Mouse (Mus musculus) kidney, adult 8-10 months (tissue): ENCODE results near the gene Cnnm3.
A peak's percentile ranks its signal among the peaks of the same experiment; 100 is the strongest.
"Not testable (repeated sequence)": the region's sequence is repeated elsewhere in the genome, so short reads cannot be mapped to it uniquely, and the experiment has no call there.

Source experiments
- DNase-seq, 2 experiments: peaks; one replicate each; pipeline ENCODE4 v3.0.0; 2022

Cnnm3 gene

DNA sequence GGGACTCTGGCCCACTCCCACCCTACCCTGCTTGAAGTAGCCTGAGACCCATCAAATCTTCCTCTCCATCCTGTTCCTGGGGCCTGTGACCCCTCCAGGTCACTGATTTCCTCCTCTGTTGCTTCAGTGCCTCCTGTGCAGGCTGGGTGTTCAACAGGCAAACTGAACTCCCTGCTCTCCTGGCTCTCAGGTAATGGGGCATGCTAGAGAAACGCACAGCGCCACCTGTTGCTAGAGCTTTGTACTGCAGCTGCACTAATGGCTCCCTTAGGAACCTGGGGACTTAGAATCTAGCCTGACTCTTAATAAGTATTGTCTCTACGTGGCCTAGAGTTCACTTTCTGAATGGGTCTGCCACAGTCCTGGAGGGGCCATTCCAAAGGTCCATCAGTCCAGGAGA lies 10.4 kb upstream of the Cnnm3 start:
- DNase-seq = peak; percentile 55 to 88

DNA sequence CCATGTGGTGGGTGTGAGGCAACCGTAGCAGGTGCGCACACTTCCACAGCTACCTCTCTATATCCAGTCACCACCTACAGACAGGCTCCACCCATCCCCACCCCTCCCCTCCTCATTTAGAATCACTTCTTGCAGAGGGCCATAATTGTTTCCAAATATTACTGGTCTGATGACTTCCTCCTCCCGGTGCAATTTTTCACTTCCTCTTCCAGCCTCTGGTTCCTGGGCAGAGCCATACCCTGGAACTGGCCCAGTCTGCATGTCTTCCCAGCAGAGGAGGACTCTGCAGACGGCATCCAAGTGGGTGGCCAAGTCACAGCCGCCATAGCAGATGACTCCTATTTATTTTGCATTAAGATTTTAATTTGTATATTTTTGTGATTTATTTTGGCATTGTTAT lies 3.4 kb upstream of the Cnnm3 start:
- DNase-seq = no peak

DNA sequence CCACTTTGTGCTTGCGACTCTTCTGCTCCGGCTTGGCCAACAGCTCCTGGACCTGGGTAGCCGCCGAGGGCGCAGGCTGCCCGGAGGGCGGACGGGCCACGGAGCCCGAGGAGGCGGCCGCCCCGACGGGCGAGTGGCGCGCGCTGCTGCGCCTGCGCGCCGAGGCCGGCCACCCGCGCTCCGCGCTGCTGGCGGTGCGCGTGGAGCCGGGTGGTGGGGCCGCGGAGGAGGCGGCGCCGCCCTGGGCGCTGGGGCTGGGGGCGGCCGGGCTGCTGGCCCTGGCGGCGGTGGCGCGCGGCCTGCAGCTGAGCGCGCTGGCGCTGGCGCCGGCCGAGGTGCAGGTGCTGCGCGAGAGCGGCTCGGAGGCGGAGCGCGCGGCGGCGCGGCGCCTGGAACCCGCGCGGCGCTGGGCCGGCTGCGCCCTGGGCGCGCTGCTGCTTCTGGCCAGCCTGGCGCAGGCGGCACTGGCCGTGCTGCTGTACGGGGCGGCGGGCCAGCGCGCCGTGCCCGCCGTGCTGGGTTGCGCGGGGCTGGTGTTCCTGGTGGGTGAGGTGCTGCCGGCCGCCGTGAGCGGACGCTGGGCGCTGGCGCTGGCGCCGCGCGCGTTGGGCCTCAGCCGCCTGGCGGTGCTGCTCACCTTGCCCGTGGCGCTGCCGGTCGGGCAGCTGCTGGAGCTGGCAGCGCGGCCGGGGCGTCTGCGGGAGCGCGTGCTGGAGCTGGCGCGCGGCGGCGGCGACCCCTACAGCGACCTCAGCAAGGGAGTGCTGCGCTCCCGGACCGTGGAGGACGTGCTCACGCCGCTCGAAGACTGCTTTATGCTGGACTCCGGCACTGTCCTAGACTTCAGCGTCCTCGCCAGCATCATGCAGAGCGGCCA lies 660 bp downstream of the Cnnm3 start:
- DNase-seq = peak in 1 of 2 experiments; percentile 27

DNA sequence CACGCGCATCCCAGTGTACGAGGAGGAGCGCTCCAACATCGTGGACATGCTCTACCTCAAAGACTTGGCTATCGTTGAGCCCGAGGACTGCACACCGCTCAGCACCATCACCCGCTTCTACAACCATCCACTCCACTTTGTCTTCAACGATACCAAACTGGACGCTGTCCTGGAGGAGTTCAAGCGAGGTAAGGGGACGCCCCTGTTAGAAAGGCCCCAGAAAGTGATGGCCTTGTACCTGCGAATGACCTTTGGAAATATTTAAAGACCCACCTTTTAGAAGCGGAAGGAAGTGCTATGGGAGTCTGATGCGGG lies 1.3 kb downstream of the Cnnm3 start:
- no peak for DNase-seq

DNA sequence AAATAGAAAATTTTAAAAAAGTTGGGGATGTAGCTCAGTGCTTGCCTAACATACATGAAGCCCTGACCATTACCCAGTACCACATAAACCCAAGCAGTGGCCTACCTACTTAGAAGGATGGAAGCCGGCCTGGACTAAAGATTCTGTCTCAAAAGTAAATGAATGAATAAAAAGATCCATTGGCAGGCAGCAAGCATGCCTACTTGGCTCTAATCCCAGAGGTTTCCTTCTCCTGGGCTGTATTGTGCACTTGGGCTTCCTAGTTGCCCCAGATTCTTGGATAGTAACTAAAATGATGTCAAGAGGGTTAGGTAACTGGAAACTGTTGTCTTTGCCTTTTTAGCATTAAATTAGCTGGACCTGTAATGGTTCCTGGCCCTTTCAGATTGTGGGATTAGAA lies 1.6 kb downstream of the Cnnm3 start:
- DNase-seq = peak in 1 of 2 experiments; percentile 43

DNA sequence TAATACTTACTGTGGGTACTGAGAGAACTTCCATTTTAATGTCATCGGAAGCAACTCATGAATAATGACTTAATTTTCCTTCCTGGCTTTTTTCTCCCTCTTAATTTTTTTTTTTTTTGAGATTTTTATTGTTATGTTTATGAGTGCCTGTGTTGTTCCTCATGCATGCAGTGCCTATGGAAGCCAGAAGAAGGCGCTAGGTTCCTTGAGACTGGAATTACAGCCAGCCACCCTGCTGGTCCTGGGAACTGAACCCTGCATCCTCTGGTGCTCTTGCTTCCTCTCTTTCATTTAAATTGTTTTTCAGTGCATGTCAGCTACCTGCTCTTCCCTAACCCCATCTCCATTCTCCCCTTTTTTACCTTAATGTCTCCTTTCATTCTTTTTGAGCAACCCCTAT lies 2.1 kb downstream of the Cnnm3 start:
- peak in 1 of 2 experiments; percentile 42 for DNase-seq

DNA sequence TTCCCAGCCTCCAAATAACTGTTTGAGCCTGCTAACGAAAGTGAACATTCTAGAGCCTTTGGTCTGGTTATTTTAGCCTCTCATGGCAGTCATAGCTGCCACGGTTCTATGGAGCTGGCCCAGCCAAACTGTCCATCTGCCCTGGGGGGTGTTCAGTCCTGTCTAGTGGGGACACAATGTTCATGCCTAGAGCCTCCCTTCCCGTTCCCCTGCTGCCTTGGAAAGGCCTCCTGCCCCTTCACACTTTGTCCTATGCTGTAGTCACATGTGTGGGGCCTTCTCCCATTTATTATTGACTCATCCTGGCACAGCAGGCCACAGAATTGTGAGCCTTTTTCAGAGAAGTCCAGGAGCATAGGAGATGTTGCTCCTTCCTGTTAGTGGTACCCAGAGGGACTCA lies 6.6 kb downstream of the Cnnm3 start:
- DNase-seq = no peak

DNA sequence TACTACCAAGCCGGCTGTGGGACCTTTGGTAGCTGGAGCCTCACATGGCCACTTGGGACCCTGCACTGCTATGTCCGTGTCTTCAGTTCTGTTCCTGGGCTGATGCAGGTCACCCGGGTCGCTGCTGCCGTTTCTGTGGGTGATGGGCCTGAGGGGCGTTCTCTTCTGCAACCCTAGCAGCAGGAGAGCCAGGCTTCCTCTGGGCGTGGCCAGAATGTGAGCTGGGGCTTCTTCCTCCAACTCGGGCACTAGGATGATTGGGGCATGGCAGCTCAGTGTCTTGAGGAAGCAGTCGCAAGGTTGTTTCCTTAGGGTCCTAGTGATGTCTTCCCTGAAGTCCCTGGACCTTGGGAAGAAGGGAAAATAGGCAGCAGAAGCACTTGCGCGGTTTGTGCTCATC lies 8.0 kb downstream of the Cnnm3 start:
- DNase-seq = no peak

DNA sequence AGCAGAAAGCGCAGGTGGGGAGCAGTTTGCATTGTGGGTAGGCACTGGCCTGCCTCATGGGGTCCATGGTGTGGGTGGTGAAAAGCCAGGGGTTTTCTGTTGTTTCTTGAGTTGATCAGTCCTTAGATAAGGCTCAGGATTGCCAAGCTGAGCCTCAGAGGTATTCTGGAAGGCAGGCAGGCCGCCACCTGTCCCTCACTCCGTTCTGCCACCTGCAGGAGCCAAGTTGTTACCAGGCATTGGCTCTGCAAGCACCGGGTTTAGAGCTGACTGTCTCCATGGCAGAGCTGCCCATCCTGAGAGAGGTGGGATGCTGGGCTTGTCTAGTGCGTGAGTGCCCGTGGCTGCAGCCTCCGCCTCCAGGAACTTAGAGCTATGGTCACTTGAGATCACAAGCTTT lies 10.5 kb downstream of the Cnnm3 start:
- DNase-seq = no peak

DNA sequence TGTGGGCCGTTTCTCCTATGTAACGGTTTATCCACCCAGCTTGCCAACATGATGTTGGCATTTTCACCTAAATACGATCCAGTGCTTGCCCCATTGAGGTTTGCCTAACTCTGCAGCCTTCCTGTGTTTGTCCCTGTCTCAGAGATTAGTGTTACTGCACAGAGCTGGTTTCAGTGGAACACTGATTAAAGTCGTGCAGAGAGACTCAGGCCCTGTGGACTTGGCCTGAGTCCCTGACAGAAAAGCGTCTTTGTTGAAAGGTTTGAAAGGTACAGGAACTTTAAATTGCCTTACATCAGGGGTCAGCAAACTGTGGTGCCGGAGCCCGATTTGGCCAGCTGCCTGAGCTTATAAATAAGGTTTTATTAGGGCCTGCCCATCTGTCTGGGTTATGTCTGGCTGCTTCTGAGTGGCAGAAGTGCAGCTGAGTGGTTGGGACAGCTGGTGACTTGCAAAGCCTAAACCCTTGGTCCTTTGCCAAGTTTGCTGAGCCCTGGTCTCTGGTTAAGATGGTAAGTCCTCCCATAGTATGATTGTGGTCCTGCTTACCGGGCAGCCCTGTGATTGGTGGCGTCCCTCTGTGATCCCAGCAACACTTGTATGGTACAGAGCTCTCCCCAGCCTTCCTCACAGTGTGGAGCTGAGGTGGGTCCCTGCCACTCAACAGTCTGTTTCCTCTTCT lies 11.8 kb downstream of the Cnnm3 start:
- DNase-seq = no peak

DNA sequence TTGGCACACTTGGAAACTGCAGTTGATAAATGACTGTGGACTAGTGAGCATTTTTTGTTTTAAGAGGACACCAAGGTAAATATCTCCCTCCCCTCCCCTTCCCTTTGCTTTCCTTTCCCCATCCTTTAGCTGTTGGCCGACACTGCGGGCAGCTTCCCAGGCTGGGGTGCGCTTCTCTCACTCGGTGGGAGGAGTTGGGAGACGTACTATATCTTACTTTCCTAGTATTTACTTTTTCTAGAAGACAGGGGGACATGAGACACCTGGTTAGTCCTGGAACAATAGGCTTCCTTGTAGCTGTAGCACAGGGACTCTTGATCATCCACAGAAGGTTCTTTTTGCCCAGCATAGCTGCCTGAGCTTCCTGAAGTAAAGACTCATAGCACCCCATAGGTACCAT lies 12.4 kb downstream of the Cnnm3 start:
- no peak for DNase-seq

DNA sequence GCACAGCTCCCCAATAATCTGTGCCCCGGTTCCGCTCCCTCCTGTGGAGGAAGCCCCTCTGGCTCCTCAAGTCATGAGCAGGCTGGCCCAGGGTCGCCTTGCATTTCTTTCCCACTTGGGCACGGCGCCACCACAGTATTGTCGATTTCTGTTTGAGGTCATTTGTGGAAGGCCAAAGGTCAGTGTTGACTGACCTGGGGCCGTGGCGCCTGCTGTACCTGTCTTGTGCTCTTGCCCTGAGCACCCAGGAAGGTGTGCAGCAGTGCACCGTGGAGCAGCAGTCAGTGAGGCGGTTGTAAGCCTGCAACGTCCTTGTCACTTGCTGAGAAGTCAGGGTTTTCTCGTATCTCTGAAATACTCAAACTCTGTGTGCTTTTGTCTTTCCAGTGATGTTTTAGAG lies 14.1 kb downstream of the Cnnm3 start:
- no peak for DNase-seq

DNA sequence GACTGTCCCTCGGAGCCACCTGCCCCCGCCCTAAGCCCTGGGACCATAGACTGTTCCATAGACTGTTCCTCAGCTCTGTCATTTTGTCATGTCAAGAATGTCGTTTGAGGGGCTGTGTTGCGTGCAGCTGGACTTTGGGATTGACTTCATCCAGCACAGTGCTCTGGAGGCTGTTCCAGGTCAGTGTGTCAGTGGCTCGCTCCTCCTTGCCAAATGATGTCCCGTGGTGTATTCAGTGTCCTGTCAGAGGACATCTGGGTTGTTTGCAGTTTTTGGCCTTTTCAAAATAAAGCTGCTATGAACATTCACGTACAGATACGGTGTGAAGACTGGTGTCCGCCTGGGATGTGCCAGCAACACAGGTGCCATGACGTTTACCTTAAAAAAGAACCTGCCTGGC lies 15.2 kb downstream of the Cnnm3 start:
- no peak for DNase-seq

DNA sequence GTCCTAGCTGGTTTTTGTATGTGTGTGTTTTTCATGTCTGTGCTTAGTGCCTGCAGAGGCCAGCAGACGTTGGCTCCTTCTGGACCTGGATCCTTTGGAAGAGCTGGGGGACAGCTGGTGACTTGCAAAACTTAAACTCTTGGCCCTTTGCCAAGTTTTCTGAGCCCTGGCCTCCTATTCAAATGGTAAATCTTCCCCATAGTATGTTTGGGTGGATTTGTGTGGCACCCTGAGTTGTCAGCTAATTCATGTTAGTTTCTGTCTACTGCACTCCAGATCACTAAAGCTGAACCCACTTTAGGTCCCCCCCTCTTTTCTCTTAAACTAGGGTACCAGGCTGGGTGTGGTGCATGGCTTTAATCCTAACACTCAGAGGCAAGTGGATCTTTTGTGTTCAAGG lies 16.7 kb downstream of the Cnnm3 start:
- DNase-seq = no peak

DNA sequence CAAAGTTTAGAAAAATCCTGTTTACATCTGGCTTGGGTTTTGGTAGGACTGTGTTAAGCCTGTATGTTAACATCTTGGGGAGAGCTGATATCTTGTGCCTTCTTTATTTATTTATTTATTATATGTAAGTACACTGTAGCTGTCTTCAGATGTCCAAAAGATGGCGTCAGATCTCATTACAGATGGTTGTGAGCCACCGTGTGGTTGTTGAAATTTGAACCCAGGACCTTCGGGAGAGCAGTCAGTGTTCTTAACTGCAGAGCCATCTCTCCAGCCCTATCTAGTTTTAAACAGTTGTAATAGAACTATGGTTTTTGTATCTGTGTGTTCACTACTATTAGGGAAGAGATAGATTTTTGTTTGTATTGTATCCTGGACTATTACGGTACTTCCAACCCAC lies 17.6 kb downstream of the Cnnm3 start:
- no peak for DNase-seq

DNA sequence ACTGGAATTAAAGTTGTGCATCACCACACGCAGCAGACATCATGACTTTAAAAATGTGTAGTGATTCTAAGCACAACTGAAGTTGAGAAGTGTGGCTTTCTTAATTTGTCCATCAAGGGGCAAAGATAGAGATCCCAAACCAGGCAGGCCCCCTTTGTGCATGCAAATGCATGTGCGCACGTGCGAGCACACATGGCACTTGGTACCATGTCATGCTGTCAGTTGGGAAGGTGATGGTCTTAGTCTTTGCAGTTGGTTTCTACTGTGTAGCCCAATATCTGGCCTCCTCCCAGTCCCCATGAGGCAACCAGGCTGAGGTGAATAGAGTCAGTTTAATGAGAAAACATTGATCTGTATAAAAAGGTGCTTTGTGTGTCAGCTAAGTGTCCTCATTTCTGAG lies 18.2 kb downstream of the Cnnm3 start:
- no peak for DNase-seq

DNA sequence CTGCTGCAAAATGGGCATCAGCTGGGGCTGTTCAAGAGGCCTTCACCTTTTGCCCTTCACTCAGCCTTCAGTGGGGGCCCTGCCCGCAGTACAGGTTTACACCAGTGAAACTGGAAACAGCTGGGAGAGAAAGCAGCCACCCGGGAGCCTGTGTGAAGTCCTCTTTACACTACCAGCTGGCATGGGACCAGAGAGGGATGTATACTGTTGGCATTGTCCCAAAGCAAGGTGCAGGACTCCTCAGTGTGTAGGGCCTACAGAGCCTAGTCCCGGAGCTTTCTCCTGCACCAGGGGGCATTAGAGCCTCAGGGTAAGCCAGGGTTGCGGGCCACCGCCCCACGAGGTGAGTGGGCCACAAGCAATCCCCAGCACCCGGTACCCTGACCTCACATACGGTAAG lies 18.8 kb downstream of the Cnnm3 start:
- DNase-seq = no peak

DNA sequence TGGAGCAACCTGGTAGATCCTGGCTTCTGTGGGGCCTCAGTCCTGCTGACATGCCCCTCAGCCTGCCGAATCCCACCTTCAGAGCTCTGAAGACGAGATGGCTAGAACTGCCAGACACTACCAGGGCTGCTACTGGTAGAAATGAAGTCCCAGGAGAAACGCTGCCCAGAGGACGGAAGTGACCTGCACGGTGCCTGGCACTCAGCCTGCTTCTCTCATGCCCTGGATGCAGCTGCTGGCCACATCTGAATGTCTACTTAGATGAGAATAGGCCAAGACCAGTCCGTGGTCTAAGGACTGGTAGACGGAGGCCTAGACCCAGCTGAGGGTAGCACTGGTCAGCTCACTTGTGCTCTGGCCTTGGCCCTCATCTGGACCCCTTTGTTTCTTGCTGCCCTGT lies 19.3 kb downstream of the Cnnm3 start:
- DNase-seq = no peak

DNA sequence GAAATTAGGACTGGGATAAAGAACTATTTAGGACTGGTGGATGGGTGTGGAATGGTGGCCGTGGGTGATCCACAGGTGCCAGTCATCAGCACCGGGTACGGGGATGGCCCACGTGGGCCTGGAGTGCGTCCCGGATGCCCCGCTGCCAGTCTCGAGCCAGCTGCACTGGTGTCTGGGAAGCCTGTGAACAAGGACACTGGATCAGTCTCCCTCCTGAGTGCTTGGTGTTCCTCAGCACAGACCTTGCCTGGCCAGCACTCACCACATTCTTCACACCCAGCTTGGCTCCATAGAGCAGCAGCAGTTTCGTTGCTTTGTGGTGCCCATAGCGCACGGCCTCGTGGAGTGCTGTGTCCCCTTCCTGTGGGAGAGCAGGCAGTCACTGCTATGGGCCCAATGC lies 19.8 kb downstream of the Cnnm3 start:
- DNase-seq = no peak

DNA sequence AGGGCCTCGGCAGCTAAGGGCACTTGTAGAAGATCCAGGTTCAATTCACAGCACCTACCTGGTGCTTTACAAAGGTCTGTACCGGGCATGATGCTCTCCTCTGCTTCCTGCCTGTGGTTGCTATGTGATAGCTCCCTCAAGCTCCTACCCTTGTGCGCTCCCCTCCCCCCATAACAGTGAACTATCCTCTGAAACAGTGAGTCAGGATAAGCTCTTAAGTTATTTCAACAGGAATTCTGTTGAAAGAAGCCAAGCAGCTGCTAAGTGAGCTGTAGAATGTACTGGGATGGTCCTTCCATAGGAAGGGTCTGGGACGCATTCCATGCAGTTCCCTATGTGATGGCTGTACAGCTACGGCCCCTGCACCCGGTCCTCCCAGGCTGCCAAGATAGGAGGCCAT lies 21.9 kb downstream of the Cnnm3 start:
- no peak for DNase-seq

DNA sequence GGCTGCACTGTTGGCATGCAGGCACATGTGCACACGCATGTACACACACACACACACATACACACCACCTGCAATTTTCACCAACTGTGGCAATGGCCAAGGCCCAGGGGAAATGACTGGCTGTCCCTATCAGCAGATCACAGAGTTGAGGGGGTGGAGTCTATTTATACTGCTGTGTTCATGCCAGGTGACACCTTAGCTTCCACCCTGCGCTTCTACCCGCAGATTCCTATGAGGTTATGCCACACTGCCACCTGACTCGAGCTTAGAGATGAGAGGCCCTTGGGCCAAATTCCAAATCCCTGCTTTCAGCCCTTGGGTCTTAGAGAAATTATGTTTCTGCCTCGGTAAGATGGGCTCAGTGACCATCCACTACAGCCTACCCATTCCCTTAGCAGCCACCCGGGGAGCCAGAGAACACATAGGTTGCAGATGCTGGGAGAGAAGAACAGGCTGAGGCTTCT lies 23.0 kb downstream of the Cnnm3 start:
- no peak for DNase-seq

DNA sequence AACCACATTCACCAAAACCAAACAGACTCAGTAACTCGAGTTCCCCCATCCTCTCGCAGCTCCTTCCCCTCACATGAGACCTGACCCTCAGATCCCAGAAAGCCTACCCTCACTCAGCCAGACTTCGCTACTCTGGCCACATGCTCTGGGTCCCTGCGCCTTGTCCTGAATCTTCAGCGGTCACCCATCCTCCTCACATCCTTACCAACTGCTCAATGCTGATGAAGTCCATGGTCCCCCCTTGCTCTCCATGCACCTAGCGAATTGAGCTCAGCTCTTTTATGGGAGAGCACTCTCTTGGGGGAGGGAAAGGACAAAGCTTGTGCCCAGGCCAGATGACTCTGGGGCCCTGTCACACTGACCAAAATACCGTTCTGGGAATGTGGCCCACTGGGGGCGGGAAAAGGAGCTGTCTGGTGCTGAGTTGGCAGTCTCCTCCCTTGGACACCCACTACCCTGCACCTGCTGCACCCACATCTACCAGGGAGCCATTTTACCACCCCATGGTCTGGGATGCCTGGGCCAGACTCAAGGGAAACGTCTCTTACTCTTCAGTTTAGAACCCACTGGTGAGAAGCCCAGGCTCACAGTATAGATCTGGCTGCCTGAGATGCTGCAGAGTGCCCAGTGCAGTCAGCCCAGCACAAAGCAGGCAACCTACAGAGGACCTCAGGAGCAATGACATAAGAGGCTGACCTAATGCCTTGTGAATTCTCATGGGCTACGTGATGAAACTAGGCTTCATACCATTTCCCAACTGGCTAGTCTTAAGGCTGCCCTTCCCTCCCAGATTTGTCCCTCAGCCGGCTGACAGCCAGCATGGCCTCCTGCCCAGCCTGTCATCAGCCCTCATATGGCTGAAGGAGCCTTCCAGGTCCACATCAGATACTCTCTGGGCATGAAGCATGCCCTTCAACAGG lies 24.1 kb downstream of the Cnnm3 start:
- no peak for DNase-seq

DNA sequence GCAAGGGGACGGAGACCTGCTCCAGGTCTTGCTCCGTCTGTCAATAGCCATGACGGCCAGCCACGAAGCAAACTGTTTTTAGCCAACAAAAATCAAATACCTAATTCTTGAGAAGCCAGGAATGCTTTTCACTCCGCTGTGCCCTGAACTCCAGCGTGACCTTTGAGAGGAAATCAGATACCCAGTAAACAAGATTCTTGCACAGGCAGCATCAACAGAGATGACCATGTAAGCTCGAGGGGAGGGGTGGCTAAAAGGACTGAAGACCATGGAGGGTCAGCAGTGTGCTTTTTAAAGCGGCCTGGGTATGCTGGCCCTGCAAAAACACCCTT lies 24.7 kb downstream of the Cnnm3 start:
- DNase-seq = no peak

DNA sequence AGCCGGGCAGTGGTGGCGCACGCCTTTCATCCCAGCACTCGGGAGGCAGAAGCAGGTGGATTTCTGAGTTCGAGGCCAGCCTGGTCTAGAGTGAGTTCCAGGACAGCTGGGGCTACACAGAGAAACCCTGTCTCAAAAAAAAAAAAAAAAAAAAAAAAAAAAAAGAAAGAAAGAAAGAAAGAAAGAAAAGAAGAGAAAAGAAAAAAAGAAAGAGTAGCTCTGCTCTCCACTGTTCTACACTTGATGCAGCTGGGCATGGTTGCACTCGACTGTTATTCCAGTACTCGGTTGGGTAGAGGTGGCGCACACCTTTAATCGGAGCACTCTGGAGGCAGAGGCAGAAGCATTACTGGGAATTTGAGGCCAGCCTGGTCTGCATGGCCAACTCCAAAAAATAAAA lies 25.1 kb downstream of the Cnnm3 start, which contains the start of gene Ankrd23:
Gene Ankrd23 (minus strand): TSS at position 101 of the 400 bp plus-strand sequence.
- not testable (repeated sequence) for DNase-seq
